Mouse (Mus musculus) heart, adult 8-10 months (tissue): ENCODE measurements around the gene Tmem91. TPM values are rescaled to one million over a fixed set of nuclear protein-coding genes. Genes with fewer than 3 reads are reported as not detected.
"Not testable (repeated sequence)": the region's sequence is repeated elsewhere in the genome, so short reads cannot be mapped to it uniquely, and the experiment has no call there.

Experiments used
- DNase-seq: peaks from one replicate; pipeline ENCODE4 v3.0.0; 2022; ENCODE audit warnings: low spot score
- total RNA-seq, 4 experiments: library from RNA; stranded (reverse); gene quantifications; 2 replicates each; pipeline ENCODE4 v1.2.4; 2022

Gene Tmem91
- total RNA-seq = not detected

DNA sequence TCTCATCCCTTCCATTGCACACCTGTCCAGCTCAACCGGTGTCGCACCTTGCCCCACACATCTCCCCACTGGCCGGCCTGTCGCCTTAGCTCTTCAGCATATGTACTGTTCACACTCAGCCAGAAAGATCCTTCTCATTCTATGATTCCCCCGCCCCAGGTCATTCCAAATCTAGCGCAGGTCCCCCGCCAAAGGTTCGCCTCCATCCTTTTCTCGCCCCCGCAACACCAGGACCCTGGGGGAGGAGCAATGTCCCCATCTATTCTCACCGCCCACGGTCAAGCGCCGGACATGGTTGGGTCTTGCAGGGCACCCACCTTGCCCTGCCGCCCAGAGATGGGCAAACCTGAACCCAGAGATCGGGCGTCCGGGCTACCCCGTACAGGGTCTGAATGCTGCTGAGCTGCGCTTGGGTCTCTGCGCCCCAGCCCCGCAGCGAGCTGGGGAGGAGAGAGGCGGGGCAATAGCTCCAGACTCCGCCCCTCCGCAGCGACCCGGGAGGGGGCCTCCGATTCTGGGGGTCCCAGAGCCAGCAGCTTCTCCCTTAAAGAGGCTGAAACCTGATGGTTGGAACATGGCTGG lies at the start of gene Tmem91:
TSS of gene Tmem91 (minus strand) at position 448 of the 582 bp plus-strand sequence.
- no peak for DNase-seq

DNA sequence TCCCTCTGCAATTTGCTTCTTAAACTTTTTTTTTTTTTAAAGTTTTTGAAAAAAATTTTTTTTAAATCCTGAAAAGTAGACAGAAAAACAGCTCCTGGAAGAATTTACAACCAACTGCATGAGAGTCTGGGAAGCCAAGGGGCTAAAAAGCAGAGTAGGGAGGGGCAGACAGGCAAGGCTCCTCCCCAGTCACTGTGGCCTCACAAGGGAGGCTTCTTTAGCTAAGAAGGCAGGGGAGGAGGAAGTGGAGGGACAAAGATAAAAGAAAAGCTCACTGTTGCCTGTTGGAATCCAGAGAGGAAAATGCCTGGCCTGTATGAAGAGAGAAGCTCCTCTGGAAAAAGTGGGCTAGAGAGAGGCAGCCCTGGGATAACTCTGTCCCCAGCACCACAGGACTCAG lies 46.8 kb upstream of the Tmem91 start:
- not testable (repeated sequence) for DNase-seq

DNA sequence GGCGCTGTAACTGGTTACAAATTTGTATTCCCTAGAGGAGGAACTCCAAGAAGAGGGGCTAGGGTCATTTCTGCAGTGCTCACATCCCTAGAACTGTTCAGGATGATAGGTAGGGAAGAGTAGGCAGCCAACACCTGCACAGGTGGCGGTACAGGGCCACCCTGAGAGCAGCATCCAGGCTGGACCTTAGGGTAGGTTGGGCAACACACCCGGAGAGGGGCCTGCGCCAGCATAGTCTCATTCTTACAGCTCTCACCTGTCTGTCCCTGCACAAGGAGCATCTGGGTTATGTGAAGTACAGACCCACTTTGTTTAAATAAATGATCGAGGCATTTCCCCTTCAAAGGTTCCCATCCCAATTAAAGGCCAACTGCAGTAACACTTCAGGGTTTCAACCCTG lies 45.8 kb upstream of the Tmem91 start:
- DNase-seq = no peak

DNA sequence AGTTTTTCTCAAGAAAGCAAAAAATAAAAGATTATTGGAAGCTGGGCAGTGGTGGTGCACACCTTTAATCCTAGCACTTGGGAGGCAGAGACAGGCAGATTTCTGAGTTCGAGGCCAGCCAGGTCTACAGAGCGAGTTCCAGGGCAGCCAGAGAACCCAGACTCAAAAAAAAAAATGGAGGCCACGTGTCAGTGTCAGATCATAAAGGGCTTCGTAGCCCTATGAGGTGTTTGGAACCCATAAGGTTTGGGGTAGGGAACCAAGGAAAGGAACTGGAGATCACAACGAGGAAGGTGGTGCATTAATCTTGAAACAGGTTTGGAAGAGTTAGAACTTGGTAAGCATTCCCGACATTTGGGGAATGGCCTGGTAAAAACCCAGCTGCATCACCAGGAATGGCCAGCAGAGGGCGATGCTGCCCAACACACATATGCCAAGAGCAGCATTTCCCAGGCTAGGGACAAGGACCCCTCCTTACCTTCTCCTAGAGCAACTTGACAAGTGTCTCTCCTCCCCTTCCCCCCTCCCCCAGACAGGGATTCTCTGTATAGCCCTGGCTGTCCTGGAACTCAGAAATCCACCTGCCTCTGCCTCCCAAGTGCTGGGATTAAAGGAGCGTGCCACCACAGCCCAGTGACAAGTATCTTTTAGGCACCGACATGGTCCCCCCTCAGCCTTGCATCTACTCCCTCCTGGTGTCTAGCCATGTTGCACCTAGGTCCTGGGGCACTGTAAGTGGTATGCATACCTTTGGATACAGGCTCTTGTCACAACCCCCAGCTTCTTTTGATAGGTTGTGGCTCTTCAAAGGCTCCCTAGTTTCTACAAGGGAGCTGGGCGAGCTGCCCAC lies 45.0 kb upstream of the Tmem91 start:
- DNase-seq = peak; percentile 83

DNA sequence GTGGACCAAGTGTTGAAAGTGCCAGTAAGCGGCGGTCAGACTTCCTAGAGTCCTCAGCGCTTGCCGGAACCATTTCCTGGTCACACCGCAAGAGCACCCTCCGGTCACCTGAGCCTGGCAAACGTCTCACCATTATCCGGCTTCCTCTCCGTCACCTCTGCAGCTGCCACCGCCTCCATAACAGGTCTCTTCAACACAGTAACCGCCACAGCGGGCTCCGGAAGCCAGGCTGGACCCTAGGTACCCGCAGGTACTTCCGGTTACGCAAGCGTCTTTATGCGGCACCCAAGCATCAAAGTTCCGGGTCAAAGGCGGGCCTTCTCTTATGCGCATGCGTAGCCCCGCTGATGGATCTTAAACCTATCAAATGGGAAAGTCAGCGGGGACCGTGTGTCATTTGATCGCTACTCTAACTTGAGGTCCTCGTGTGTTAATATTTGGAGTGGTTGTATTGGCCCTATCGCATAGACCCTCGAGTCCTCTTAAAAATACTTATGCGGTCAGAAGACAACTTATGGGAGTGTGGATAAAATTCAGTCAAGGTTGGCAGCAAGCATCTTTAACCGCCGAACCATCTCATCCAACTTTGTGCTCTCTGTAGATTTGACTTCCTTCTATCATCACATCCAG lies 43.9 kb upstream of the Tmem91 start, which contains the start of gene Ccdc97:
TSS of gene Ccdc97 (minus strand) at position 301 of the 630 bp plus-strand sequence.
- peak; percentile 96 for DNase-seq

DNA sequence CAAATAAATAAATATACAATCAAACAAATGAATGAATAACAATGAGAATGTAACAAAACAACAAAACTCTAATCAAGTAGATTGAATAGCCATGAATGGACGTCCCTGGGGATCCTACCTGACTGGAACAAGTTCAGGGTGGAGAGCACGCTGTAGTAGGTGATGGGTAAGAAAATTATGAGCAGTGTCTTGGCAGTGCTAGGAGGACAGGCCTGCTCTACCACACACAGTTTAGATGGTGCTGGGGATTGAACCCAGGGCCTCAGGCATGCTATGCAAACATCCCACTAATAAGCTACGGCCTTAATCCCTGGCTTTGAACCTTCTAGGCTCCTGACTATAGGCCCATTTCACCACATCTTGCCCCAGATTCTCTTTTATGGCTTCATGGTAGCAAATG lies 42.5 kb upstream of the Tmem91 start:
- no peak for DNase-seq

DNA sequence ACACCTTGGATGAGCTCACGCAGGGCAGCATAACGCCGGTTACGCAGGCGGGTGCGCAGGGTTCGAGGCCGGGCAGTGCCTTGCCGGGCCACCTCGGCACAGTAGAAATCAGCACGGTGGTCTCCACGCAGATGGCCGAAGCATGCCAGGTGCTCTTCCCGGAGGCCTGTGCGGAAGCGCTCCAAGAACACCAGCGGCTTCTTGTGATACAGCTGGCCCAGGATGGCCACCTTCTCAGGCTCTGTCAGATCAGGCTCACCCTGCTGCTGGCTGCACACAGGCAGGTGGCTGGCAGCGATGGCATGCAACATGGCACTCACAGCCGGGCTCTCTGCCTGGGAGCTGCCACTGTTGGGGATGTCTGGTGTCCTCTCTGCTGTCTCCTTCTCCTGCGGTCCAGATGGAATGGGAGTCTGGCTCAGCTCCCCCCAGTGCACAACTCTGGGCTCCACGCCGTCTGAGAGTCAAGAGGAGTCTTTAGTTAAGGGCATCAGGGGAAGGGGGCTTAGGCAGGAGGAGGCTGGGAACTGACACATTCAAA lies 40.8 kb upstream of the Tmem91 start:
- no peak for DNase-seq

DNA sequence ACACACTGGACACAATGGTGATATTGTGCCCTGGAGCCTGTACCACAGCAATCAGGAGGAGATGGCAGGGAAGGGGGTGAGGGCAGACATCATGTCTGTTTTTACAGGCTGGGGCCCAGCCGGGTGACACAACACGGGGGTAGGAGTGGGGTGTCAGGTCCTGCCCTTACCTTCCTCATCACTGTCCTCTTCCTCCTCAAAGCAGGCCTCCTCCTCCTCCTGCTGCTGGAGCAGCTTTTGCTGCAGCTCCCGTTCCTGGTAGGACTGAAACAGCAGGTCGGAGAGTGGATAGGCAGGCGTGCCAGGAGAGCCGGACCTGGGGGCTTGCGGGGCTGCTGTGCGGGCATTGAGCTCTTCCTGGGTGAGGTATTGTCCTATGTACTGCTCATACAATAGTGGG lies 39.6 kb upstream of the Tmem91 start:
- DNase-seq = no peak

DNA sequence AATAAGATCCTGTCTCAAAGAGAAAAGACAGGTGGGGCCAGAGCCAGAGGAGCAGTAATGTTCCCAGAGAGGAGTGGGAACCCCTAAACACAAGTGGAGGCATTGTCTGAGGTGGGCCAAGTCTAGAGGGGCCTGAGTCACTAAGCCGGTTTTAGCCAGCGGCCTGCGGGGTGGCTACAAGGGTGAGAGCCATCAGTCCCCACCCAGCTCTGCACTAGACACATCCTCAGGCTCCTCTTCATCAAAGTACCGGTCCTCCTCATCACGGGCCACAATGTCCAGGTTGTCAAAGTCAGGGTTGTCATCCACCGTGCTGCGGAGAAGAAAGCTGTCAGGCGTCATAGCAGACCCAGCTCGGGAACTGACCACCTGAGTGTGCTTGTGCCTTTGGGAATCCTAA lies 37.8 kb upstream of the Tmem91 start:
- no peak for DNase-seq

DNA sequence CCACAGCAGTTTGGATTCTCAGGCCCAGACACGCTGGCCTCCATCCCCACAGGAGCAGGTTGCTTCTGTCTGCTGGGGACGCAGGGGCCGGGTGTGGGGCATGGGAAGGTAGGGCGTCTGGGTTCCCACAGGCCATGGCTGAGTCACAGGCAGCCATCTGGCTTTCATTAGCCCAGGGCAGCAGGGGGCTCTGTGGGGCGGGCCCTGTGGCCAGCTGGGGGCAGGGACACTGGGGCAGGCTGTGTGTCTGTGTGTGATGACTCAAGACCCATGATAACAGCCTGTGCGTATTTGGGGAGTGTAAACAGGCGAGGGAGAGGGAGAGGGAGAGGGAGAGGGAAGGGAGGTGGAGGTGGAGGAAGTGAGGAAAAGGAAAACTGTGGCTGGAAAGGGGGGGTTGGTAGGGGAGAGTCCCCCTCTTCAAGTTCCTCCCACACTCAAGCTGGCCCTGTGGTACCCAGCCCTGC lies 36.8 kb upstream of the Tmem91 start:
- DNase-seq = no peak

DNA sequence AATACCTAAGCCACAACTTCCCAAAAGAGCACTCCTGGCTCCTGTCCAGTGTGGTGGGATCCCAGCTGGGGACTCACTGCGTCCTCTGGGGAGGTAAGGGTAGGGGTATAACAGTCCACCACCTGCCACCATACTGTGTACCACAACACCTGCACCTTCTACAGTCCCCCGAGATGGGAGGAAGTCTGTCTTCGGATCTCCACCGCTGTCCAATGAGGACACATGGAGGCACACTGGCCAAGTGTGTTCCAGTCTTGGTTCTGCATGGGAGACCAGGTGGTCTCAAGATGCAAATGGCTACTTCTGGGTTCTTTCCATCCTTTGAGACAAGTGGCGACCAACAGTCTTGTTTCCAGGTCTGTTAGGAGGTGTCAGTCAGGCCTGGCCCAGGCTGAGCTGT lies 36.2 kb upstream of the Tmem91 start:
- no peak for DNase-seq

DNA sequence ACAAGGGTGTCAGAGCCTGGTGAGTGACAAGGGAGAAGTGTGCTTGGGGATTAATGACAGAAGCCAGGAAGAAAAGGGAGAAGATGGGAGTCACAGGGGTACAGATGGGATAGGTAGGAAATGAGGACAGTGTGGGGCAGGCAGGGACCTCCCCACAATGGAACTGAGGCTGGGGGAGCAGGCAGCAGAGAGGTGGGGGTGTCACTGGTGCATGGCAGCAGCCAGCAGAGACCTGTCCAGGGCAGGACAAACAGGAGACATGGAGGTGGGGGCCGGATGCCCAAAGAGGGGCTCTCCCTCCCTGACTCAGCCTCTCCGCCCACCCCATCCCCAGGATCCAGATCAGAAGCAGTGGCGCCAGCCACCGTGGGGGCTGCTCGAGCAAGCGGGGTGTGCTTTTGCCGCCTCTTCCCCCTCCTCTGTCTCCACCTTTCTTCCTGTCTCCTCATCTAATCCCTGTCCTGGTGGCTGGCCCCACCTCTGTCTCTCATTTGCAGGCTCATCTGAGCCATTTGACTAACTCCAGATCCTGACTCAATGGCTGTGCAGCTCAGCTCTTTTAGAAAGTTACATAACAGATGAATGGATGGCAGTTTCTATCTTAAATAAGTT lies 35.7 kb upstream of the Tmem91 start:
- DNase-seq = no peak

DNA sequence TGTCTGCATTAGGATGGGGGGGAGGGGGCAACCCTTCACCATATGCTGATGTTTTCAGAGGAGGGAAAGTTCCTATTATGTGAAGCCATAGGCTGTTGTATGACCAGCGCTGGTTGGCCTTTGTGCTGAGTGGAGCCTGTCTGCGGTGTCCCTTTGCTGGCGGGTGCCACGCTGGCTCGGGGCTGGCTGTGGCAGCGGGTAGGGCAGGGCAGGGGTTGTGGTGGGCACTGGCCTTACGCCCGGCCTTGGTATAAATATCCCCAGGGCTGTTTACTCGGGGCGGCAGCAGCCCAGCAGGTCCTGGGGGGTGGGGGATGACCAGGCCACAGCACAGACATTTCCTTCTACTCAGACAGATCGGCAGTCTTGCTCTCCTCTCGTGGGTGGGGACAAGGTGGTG lies 35.0 kb upstream of the Tmem91 start:
- no peak for DNase-seq

DNA sequence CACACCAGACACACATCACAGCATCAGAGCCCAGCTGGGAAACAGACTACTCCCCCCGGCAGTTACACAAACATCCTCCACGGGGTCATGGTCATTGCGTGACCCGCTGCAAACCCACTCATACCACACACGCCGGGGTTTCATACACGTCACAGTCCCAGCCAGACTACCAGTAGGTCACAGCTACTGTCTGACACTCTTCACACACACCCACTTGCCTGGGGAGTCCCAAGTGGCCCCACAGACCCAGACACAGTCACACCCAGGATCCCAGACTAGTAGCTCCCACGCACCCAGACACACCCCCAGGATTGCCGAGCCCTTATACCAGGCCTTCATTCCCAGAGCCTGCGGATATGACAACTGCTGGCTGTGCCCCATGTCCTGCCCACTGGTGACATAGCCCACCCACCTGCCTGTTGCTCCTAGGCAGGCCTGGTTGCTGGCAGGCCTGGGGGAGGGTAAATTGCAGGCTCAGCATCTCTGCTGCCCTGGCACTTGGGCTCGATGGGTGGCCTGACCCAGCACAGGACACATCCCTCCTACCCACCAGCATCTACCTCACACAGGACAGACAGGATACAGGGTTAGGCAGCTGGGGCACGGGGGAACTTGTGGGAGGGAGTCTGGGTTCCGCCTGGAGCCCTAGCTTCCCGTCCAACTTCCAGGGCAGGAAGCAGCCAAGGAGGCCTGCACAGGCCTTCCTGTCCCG lies 32.8 kb upstream of the Tmem91 start:
- DNase-seq = peak; percentile 79

DNA sequence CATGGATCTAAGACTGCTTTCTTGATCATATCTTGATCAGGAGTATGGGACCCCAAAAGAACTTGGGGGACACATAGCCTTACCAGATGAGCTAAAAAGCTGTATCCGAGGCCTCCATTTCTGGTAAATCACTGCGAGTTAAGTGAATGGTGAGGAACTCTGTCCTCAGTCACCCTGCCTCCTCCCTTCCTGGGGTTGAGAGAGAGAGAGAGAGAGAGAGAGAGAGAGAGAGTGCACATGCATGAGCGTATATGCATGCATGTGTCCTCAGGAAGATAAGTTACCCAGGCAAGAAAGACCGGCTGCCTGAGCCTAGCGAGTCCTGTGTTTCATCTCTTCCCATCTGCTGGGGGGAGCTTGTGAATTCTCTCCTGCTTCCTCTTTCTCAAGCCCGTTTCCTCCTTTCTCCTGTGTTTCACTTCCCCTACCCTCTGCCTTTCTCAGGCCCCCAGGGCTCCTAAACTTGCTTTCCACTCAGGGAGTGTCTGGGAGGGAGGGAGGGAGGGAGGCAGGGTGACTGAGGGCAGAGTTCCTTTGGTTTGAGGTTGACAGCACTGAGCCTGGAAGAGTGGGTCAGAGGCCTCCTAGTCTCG lies 31.7 kb upstream of the Tmem91 start:
- peak; percentile 47 for DNase-seq

DNA sequence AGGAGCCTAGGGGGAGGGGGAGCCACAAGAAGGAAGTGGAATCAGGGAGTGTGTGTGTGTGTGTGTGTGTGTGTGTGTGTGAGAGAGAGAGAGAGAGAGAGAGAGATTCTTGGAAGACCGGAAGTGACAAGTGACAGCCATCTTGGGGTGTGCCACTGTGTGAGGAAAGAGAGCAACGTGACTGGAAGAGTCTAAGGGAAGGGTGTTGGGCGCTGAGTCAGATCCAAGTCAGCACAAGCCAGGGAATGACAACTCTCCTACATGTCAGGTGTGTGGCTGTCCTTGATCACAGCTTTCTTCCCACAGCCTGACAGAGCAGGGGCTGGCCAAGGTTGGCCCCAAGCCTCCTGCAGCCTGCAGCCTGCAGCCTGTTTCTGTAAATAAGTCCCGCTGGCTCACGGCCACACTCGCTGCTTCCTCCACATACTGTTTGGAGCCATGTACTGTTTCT lies 30.9 kb upstream of the Tmem91 start:
- peak; percentile 65 for DNase-seq

DNA sequence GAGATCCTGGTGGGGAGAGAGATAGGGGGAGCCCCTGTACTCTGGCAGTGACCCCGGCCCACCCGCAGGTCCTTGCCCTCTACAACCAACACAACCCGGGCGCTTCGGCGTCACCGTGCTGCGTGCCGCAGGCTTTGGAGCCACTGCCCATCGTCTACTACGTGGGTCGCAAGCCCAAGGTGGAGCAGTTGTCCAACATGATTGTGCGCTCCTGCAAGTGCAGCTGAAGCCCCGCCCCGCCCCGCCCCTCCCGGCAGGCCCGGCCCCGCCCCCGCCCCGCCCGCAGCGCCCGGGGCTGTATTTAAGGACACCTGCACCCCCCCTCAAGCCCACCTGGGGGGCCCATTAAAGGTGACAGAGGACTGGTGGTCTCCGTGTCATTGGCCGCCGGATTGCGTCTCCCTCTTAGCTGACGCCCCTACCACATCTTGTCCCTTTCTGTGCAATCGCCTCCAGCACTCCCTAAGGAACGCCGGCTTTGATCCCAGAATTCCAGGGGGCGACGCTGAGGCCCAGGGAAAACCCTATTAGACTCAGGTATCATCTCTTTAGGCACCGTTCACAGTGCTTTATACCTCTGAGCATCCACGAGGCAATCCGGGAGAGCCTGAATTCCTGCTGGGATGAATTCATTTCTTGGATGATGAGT lies 29.9 kb upstream of the Tmem91 start:
- DNase-seq = no peak

DNA sequence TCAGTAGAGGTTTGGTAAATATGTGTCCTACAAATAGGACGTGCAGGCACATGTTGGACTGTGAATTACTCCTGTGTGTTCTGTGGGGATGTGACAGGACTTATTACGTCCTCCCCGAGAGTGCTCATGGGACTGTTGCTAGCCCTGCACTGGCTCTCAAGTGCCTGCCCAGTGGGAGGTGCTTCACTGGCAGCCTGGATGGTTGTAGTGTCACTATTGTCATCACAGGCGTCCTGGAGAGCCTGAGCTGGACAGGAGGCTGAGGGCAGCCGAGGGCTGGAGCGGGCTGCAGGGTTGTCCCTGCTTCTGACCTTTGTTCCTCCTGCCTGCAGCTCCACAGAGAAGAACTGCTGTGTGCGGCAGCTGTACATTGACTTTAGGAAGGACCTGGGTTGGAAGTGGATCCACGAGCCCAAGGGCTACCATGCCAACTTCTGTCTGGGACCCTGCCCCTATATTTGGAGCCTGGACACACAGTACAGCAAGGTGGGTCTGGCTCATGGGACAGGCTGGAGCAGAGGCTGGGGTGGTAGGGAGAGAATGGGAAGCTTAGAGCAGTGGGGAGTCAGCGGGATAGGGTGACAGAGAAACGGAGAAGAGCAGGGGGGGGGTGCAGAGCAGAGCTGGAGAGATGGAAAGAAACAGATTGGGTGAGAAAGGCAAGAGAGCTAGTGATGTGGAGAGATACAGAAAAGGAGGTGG lies 29.0 kb upstream of the Tmem91 start:
- DNase-seq = peak; percentile 44

DNA sequence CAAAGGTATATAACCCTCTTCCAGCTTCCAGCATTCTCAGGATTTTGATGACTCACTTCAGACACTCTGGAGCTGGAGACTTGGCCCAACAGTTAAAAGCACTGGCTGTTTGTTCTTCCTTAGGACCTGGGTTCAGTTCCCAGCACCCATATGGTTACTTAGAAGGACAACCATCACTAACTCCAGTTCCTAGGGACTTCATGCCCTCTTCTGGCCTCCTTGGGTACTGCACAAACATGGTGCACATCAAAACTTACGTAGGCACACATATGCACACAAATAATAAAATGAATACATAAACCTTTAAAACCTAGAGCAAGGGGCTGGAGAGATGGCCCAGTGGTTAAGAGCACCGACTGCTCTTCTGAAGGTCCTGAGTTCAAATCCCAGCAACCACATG lies 27.4 kb upstream of the Tmem91 start:
- DNase-seq = no peak

DNA sequence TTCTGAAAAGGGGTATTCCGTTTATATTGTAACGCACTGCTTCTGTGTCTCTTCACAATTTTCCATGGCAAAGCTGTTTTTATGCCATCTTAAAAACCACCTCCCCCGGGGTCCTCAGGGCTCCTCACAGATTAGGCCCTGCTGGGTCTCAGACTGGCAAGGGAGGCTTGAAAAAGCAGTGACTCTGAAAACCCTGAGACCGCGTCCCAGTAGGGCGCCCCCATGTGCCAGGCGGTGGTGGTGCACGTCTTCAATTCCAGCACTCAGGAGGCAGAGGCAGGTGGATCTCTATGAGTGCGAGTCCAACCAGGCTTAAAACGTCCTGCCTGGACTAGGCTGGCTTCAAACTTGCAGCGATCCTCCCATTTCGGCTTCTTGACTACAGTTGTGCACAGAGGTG lies 25.8 kb upstream of the Tmem91 start:
- DNase-seq = no peak
